Comparison of ENCODE assay signal across 11 mouse cellular contexts in the genomic region with DNA sequence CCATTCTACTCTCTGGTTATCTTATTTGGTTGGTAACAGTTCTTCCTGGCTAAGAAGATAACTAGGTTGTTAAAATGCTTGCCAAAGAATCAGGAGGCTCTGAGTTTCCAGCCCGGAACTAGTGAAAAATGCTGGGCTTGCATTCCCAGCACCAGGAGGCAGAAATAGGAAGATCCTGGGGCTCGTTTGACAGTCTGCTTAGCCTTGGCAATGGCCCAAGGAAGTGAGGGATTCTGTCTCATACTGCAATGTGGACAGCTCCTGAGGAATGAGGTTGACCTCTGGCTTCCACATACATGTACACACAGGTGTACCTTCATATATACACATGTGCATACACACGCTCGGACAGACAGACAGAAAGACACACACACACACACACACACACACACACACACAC.
A peak's percentile ranks its signal among the peaks of the same experiment; 100 is the strongest.
DNase-seq lines count a peak whose midpoint lies in the region; ATAC-seq and TF ChIP-seq lines count a peak whose summit lies in the region.
"Had no signal": no experiment of that assay in that cellular context is flagged by ENCODE, and none has a peak within 500 bp of the region (broad histone marks: within the 10 kb centered on the region; RNA-seq: fewer than 3 reads in every experiment).

No protein-coding gene starts in this region.

- H3K27ac ChIP-seq in heart, postnatal 0 days (ENCODE audit: low read depth), result no peak overlapping the region
- H3K27ac ChIP-seq: embryonic facial prominence, embryonic 13.5 days had no signal

- H3K36me3 ChIP-seq in heart, postnatal 0 days (replicated peaks; ENCODE audit: control insufficient read depth, insufficient read depth, low read length), result no peaks in the 10 kb centered on the region
- H3K36me3 ChIP-seq: embryonic facial prominence, embryonic 13.5 days had no signal

- H3K9me3 ChIP-seq in heart, postnatal 0 days (replicated peaks; ENCODE audit: control insufficient read depth, low read length), result no peaks in the 10 kb centered on the region
- H3K9me3 ChIP-seq: embryonic facial prominence, embryonic 13.5 days had no signal

- no peaks in the 10 kb centered on the region for H3K27me3 ChIP-seq in heart, postnatal 0 days (ENCODE audit: control insufficient read depth, insufficient read depth, low read length)
- H3K27me3 ChIP-seq: embryonic facial prominence, embryonic 13.5 days had no signal

- H3K9ac ChIP-seq in heart, postnatal 0 days (replicated peaks; ENCODE audit: low read depth, low read length), result no peak overlapping the region
- H3K9ac ChIP-seq: embryonic facial prominence, embryonic 13.5 days had no signal

- no peak for TF ChIP-seq CTCF in heart, postnatal 0 days (IDR thresholded peaks at IDR 0.05; ENCODE audit: low read depth)

- DNase-seq in heart, postnatal 0 days (ENCODE audit: low spot score), result peak; percentile 26
- DNase-seq in heart, adult 18-20 months, result no peak
- DNase-seq in testis, postnatal 10 days (ENCODE audit: low spot score), result peak; percentile 44
- no peak for DNase-seq in testis, postnatal 14 days (ENCODE audit: low spot score)
- peak; percentile 10 for DNase-seq in cerebellum, adult 9-11 months
- no peak for DNase-seq in layer of hippocampus, adult 9-11 months
- DNase-seq: spleen, adult 18-20 months had no signal

- no peak for ATAC-seq in heart, postnatal 0 days (ENCODE audit: insufficient read depth, low read depth)
- ATAC-seq in granulocyte monocyte progenitor cell, adult 5-6 weeks (replicated peaks; ENCODE audit: poor library complexity, severe bottlenecking), result no peak
- ATAC-seq: intestine, postnatal 0 days; midbrain, embryonic 16.5 days had no signal

- no peaks in the 10 kb centered on the region for H3K4me1 ChIP-seq in heart, postnatal 0 days (ENCODE audit: control insufficient read depth, insufficient read depth)

- TF ChIP-seq EP300 in heart, postnatal 0 days (IDR thresholded peaks at IDR 0.05; ENCODE audit: low read depth), result no peak

- no peak overlapping the region for H3K4me3 ChIP-seq in heart, postnatal 0 days (ENCODE audit: low read depth, low read length)
- H3K4me3 ChIP-seq: embryonic facial prominence, embryonic 13.5 days had no signal

- 45% methylated on average over 4 of the region's 4 CpGs for WGBS in heart, postnatal 0 days

- no peak overlapping the region for H3K4me2 ChIP-seq in heart, postnatal 0 days (ENCODE audit: low read depth, low read length)
- H3K4me2 ChIP-seq: embryonic facial prominence, embryonic 13.5 days had no signal

Comparison
In these comparisons a context has a peak if more than half of its experiments do, and no peak if none do; other contexts are left out.
1. DNase-seq: peak in heart, postnatal 0 days (single experiment), testis, postnatal 10 days (single experiment) and cerebellum, adult 9-11 months (single experiment); none in heart, adult 18-20 months (0 of 2), testis, postnatal 14 days (single experiment) and layer of hippocampus, adult 9-11 months (single experiment).